ENCODE assay signal across 8 mouse cellular contexts in the genomic region with DNA sequence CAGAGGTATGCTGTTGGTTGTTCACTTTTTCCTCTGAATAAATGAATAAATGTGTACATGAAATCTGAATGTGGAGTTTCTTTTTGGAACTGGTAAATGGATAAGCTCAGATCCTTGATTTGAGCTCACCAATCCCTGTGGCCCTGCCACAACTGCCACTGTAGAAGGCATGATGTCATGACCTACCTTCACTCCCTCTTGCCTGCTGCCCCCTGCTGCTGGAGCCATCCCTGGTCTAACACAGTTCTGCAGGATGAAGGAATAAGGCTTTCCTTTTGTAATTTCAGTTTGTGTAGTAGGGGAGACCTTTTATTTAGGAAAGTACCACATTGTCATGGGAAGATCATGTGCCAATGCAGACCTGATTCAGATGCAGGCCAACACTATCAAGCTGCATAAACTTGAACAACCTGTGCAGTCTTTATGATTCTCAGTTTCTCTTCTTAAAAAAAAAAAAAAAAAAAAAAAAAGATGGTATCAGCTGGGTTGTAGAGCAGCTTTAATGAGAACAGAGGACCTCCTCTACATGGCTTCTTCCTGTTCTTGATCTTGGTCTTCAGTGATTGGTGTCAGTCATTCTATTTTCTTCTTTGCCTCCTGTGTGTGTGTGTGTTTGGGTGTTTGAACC.
DNase-seq lines count a peak whose midpoint lies in the region; ATAC-seq and TF ChIP-seq lines count a peak whose summit lies in the region.
"Had no signal": no experiment of that assay in that cellular context is flagged by ENCODE, and none has a peak within 500 bp of the region (broad histone marks: within the 10 kb centered on the region; RNA-seq: fewer than 3 reads in every experiment).

No protein-coding gene starts in this region.

- no peak for TF ChIP-seq POLR2A in brain, embryonic 14.5 days (IDR thresholded peaks at IDR 0.05; ENCODE audit: borderline replicate concordance, extremely low read depth, insufficient read depth, insufficient read length, poor library complexity, severe bottlenecking)
- TF ChIP-seq POLR2A in lung, adult 2 months (IDR thresholded peaks at IDR 0.05; ENCODE audit: borderline replicate concordance, extremely low read depth, low read depth, low read length), result no peak

- DNase-seq in layer of hippocampus, adult 2 months (ENCODE audit: low spot score in 2 of 2), result no peak
- DNase-seq in layer of hippocampus, adult 8-10 months (ENCODE audit: low spot score in 2 of 2), result no peak
- DNase-seq in MN1 (ENCODE audit: low spot score), result peak; percentile 56
- DNase-seq in brain, embryonic 14.5 days (ENCODE audit: low read depth), result peak; percentile 29
- peak; percentile 49 for DNase-seq in lung, adult 2 months
- no peak for DNase-seq in cerebellum, adult 8-10 months

- TF ChIP-seq CTCF in layer of hippocampus, adult 2 months (conservative IDR thresholded peaks at IDR 0.05), result peak; percentile 69
- TF ChIP-seq CTCF in brain, embryonic 14.5 days (IDR thresholded peaks at IDR 0.05; ENCODE audit: borderline replicate concordance, extremely low read depth, insufficient read depth, insufficient read length), result peak; percentile 41; the same call in 1 of the 2 replicates
- TF ChIP-seq CTCF in lung, adult 2 months (IDR thresholded peaks at IDR 0.05; ENCODE audit: insufficient read depth, low read length), result peak; percentile 89

- H3K4me3 ChIP-seq in layer of hippocampus, adult 2 months, result no peak overlapping the region
- H3K4me3 ChIP-seq in lung, adult 2 months (replicated peaks; ENCODE audit: extremely low read depth, low read depth, low read length), result peak overlapping the region; percentile 24
- H3K4me3 ChIP-seq: embryonic facial prominence, embryonic 13.5 days had no signal

- H3K27ac ChIP-seq in layer of hippocampus, adult 2 months, result no peak overlapping the region
- H3K27ac ChIP-seq: embryonic facial prominence, embryonic 13.5 days had no signal

- ATAC-seq in erythroblast, adult 5-6 weeks (replicated peaks; ENCODE audit: low FRiP score, poor library complexity, severe bottlenecking), result no peak; the same call in 1 of the 2 replicates

- H3K4me1 ChIP-seq in lung, adult 2 months (ENCODE audit: control insufficient read depth, insufficient read depth, low read length), result peaks cover 5% of the 10 kb centered on the region; the same call in 1 of the 2 replicates

Comparison
In these comparisons a context has a peak if more than half of its experiments do, and no peak if none do; other contexts are left out.
1. DNase-seq: peak in MN1 (single experiment), brain, embryonic 14.5 days (single experiment) and lung, adult 2 months (single experiment); none in layer of hippocampus, adult 2 months (0 of 2), layer of hippocampus, adult 8-10 months (0 of 2) and cerebellum, adult 8-10 months (single experiment).
2. Peak in every context shown above with its lines, with median percentiles within 50 percentile points of each other: CTCF ChIP-seq.